Mouse (Mus musculus) myocyte (in vitro differentiated cells): Measurements from ENCODE around the gene Astn1.

Experiments used
- E2F4 ChIP-seq: IDR thresholded peaks from one replicate; pipeline ENCODE4 v1.6.1; 2011; ENCODE audit warnings: mild to moderate bottlenecking, control low read depth, moderate library complexity; ENCODE audit not compliant: insufficient read depth
- MYOG ChIP-seq, 3 experiments: IDR thresholded peaks; one replicate each; pipeline ENCODE4 v1.6.1; 2011; ENCODE audit warnings: control low read depth in 2 of 3, low read depth in 2 of 3, mild to moderate bottlenecking in 2 of 3; ENCODE audit not compliant: insufficient read length in 2 of 3, control insufficient read depth in 1 of 3, insufficient read depth in 1 of 3
- POLR2A ChIP-seq: IDR thresholded peaks from one replicate; pipeline ENCODE4 v1.6.1; 2011; ENCODE audit warnings: low read depth, mild to moderate bottlenecking, control low read depth, moderate library complexity; ENCODE audit not compliant: insufficient read length
- POLR2AphosphoS2 ChIP-seq: IDR thresholded peaks from one replicate; pipeline ENCODE4 v1.6.1; 2011; ENCODE audit warnings: low read depth, control low read depth; ENCODE audit not compliant: insufficient read length
- REST ChIP-seq: IDR thresholded peaks from one replicate; pipeline ENCODE4 v1.6.1; 2011; ENCODE audit warnings: mild to moderate bottlenecking, control low read depth, moderate library complexity; ENCODE audit not compliant: insufficient read depth, insufficient read length
- SRF ChIP-seq: IDR thresholded peaks from one replicate; pipeline ENCODE4 v1.6.1; 2011; ENCODE audit warnings: low read depth; ENCODE audit not compliant: control insufficient read depth, insufficient read length
- TCF12 ChIP-seq: IDR thresholded peaks from one replicate; pipeline ENCODE4 v1.6.1; 2011; ENCODE audit warnings: mild to moderate bottlenecking, control low read depth; ENCODE audit not compliant: poor library complexity, insufficient read depth, severe bottlenecking
- USF1 ChIP-seq: IDR thresholded peaks from one replicate; pipeline ENCODE4 v1.6.1; 2011; ENCODE audit warnings: low read depth, mild to moderate bottlenecking, control low read depth, moderate library complexity

DNA sequence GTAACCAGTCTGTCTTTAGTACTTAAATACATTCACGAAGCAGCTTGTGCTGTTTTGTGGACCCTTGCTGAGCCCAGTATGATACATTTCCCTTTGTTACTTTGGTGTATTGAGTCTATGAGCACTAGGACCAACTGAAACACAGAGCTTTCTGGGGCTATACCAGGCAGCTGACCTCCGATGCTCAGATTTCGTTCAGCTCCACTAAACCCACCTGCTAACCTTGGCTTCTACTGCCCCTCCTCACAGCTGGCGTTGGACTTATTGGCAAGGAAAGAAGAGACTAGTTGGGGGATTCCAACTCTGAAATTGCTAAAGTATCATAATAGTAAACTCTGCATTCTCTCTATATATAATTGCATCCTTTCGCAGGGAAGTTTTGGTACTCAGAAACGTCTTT lies 118.2 kb downstream of the Astn1 start:
- TF ChIP-seq REST: no peak
- no peak for TF ChIP-seq POLR2A
- TF ChIP-seq E2F4: no peak
- TF ChIP-seq MYOG (IDR thresholded peaks at IDR 0.05; ENCODE audit: control insufficient read depth in 1 of 3, insufficient read depth in 1 of 3, insufficient read length in 2 of 3, low read depth in 2 of 3): no peak
- TF ChIP-seq TCF12: no peak
- TF ChIP-seq USF1: no peak
- no peak for TF ChIP-seq SRF
- no peak for TF ChIP-seq POLR2AphosphoS2
